Mouse (Mus musculus) ES-Bruce4 (cell line): Measurements from ENCODE around the gene Isg15. TPM values are rescaled to one million over a fixed set of nuclear protein-coding genes. Genes with fewer than 3 reads are reported as not detected.

Experiments
- H3K27ac ChIP-seq: 2 replicates; pipeline ENCODE4 v1.5.1; 2012; ENCODE audit warnings: low read length, inconsistent platforms; ENCODE audit not compliant: insufficient read depth
- H3K27me3 ChIP-seq: 2 replicates; pipeline ENCODE4 v1.6.1; 2012; ENCODE audit warnings: mild to moderate bottlenecking, low read length, inconsistent platforms; ENCODE audit not compliant: control insufficient read depth, poor library complexity, insufficient read depth, severe bottlenecking
- H3K36me3 ChIP-seq: 2 replicates; pipeline ENCODE4 v1.6.1; 2012; ENCODE audit warnings: inconsistent platforms, mild to moderate bottlenecking, low read length, moderate library complexity; ENCODE audit not compliant: control insufficient read depth, poor library complexity, insufficient read depth, severe bottlenecking
- H3K4me1 ChIP-seq: one replicate; pipeline ENCODE4 v1.8.1; 2011; ENCODE audit warnings: low read length; ENCODE audit not compliant: control insufficient read depth, insufficient read depth
- H3K4me3 ChIP-seq: 2 replicates; pipeline ENCODE4 v1.5.1; 2011; ENCODE audit warnings: low read depth, mild to moderate bottlenecking, low read length
- H3K9ac ChIP-seq: 2 replicates; pipeline ENCODE4 v1.6.1; 2012; ENCODE audit warnings: low read depth, mild to moderate bottlenecking, inconsistent platforms; ENCODE audit not compliant: poor library complexity, severe bottlenecking
- H3K9me3 ChIP-seq: replicated peaks from 2 replicates; pipeline ENCODE4 v1.6.1; 2012; ENCODE audit warnings: mild to moderate bottlenecking, low read length, inconsistent platforms; ENCODE audit not compliant: control insufficient read depth, poor library complexity, insufficient read depth, severe bottlenecking
- CTCF ChIP-seq: IDR thresholded peaks from one replicate; pipeline ENCODE4 v1.8.1; 2011; ENCODE audit warnings: low read depth, low read length
- EP300 ChIP-seq: IDR thresholded peaks from 2 replicates; pipeline ENCODE4 v1.6.1; 2011; ENCODE audit warnings: low read depth, low read length; ENCODE audit not compliant: insufficient read depth
- POLR2A ChIP-seq: IDR thresholded peaks from one replicate; pipeline ENCODE4 v1.8.1; 2011; ENCODE audit warnings: low read length; ENCODE audit not compliant: insufficient read depth
- polyA plus RNA-seq: library from polyadenylated mRNA; stranded (reverse); fragments of >200 nt; gene quantifications from 2 replicates; pipeline ENCODE4 v1.2.4, GENCODE M21; 2011; ENCODE audit warnings: low read depth; ENCODE audit not compliant: missing spikeins, insufficient read depth, insufficient read length

Gene Isg15
- 8.4 and 10.7 TPM in 2 replicates for polyA plus RNA-seq

GRCm38 (mm10) chr4:156200623-156201475 lies at the start of gene Isg15:
TSS of gene Isg15 (minus strand) at chr4:156200818.
- no peak within 1 kb of the TSS for H3K9ac ChIP-seq
- H3K27ac ChIP-seq: no peak within 1 kb of the TSS
- H3K27me3 ChIP-seq: peaks cover 7% of the 10 kb centered on the region; the same call in 1 of the 2 replicates
- no peaks in the 10 kb centered on the region for H3K9me3 ChIP-seq
- H3K36me3 ChIP-seq: no peaks in the 10 kb centered on the region
- H3K4me1 ChIP-seq: no peaks in the 10 kb centered on the region
- TF ChIP-seq POLR2A: no peak
- no peak for TF ChIP-seq CTCF
- TF ChIP-seq EP300: no peak
- no peak within 1 kb of the TSS for H3K4me3 ChIP-seq

DNA sequence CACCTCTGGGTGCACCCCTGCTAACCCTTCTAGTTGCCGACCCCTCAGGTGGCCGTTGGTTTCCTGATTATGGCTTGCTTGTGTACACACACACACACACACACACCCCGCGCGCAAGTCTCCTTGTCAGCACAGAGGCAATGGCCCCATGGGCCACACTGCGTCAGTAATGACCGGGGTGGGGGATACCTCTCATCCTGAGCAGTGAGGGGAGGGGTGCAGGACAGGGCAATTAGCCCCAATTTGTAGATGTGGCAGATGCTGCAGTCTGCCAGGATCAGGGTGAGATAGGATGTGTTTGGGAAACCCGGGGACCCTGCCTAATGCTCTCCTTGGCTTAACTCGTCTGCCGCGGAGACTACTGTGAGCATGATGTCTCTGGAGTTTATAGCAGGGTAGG lies 48.9 kb upstream of the Isg15 start:
- Histone ChIP-seq H3K4me3 (no peak overlapping the region), H3K27me3 (no peaks in the 10 kb centered on the region), H3K9me3 (peaks cover 6% of the 10 kb centered on the region), H3K9ac (no peak overlapping the region), H3K36me3 (peaks cover 43% of the 10 kb centered on the region), H3K27ac (no peak overlapping the region), H3K4me1 (no peaks in the 10 kb centered on the region)
- TF ChIP-seq CTCF (no peak), EP300 (no peak), POLR2A (no peak)

GRCm38 (mm10) chr4:156236651-156237447 lies 36.2 kb upstream of the Isg15 start:
- H3K27me3 ChIP-seq: no peaks in the 10 kb centered on the region
- H3K4me3 ChIP-seq: peak overlapping the region; percentile 90
- no peak overlapping the region for H3K27ac ChIP-seq
- no peak for TF ChIP-seq POLR2A
- no peaks in the 10 kb centered on the region for H3K4me1 ChIP-seq
- H3K9ac ChIP-seq: peak overlapping the region; percentile 93
- H3K9me3 ChIP-seq: no peaks in the 10 kb centered on the region
- peaks cover 44% of the 10 kb centered on the region for H3K36me3 ChIP-seq

- peak within 1 kb of the TSS; percentile 90 for H3K4me3 ChIP-seq
- no peaks in the 10 kb centered on the region for H3K9me3 ChIP-seq
- peak within 1 kb of the TSS; percentile 93 for H3K9ac ChIP-seq
- peaks cover 36% of the 10 kb centered on the region for H3K36me3 ChIP-seq
- no peaks in the 10 kb centered on the region for H3K27me3 ChIP-seq
- H3K27ac ChIP-seq: peak within 1 kb of the TSS; percentile 93
- TF ChIP-seq CTCF (no peak), EP300 (peak; percentile 64; the same call in 1 of the 2 replicates), POLR2A (peak; percentile 22)
- no peaks in the 10 kb centered on the region for H3K4me1 ChIP-seq
Observed at GRCm38 (mm10) chr4:156235808-156236533, 35.4 kb upstream of the Isg15 start, which contains the start of gene Noc2l. TSS of gene Noc2l (plus strand) at chr4:156236010.

- H3K27ac ChIP-seq: no peak overlapping the region
- no peaks in the 10 kb centered on the region for H3K27me3 ChIP-seq
- no peaks in the 10 kb centered on the region for H3K9me3 ChIP-seq
- TF ChIP-seq EP300: no peak
- TF ChIP-seq CTCF: no peak
- TF ChIP-seq POLR2A: no peak
- peaks cover 30% of the 10 kb centered on the region for H3K36me3 ChIP-seq
- H3K4me3 ChIP-seq: peak overlapping the region; percentile 78
- peak overlapping the region; percentile 93 for H3K9ac ChIP-seq
- no peaks in the 10 kb centered on the region for H3K4me1 ChIP-seq
Observed at GRCm38 (mm10) chr4:156235360-156235770, 34.7 kb upstream of the Isg15 start.
